Mouse (Mus musculus): ENCODE measurements around the gene Rfx8. TPM values are rescaled to one million over a fixed set of nuclear protein-coding genes. Genes with fewer than 3 reads are reported as not detected.

The Rfx8 gene
- polyA plus RNA-seq, 2 experiments from 2014 or later, result not detected

GRCm38 (mm10) chr1:39734311-39734710 lies 13.5 kb upstream of the Rfx8 start:
- peak; percentile 59 for ATAC-seq

GRCm38 (mm10) chr1:39733876-39734275 lies 13.1 kb upstream of the Rfx8 start:
- no peak for ATAC-seq

GRCm38 (mm10) chr1:39732081-39732480 lies 11.3 kb upstream of the Rfx8 start:
- ATAC-seq, result no peak

GRCm38 (mm10) chr1:39731543-39731942 lies 10.7 kb upstream of the Rfx8 start:
- no peak for ATAC-seq

- ATAC-seq, result no peak
These were observed 10.1 kb upstream of the Rfx8 start for GRCm38 (mm10) chr1:39730868-39731267.

GRCm38 (mm10) chr1:39729919-39730318 lies 9.1 kb upstream of the Rfx8 start:
- ATAC-seq, result no peak

GRCm38 (mm10) chr1:39721351-39721726 lies 542 bp upstream of the Rfx8 start:
- ATAC-seq, result no peak

GRCm38 (mm10) chr1:39720186-39720585 lies 611 bp downstream of the Rfx8 start:
- no peak for ATAC-seq

- ATAC-seq, result no peak
These were observed 5.2 kb downstream of the Rfx8 start for GRCm38 (mm10) chr1:39715551-39715950.

- no peak for ATAC-seq
These were observed 6.1 kb downstream of the Rfx8 start for GRCm38 (mm10) chr1:39714729-39715128.

GRCm38 (mm10) chr1:39713842-39714658 lies 6.7 kb downstream of the Rfx8 start:
- peak; percentile 76 for ATAC-seq

GRCm38 (mm10) chr1:39713300-39713699 lies 7.5 kb downstream of the Rfx8 start:
- ATAC-seq, result no peak

GRCm38 (mm10) chr1:39712261-39712660 lies 8.5 kb downstream of the Rfx8 start:
- ATAC-seq, result no peak

GRCm38 (mm10) chr1:39710604-39711003 lies 10.2 kb downstream of the Rfx8 start:
- peak; percentile 45 for ATAC-seq

- no peak for ATAC-seq
These were observed 10.8 kb downstream of the Rfx8 start for GRCm38 (mm10) chr1:39710016-39710415.

GRCm38 (mm10) chr1:39708778-39709177 lies 12.0 kb downstream of the Rfx8 start:
- ATAC-seq, result no peak

- ATAC-seq, result no peak
These were observed 18.4 kb downstream of the Rfx8 start for GRCm38 (mm10) chr1:39702216-39703046.

- ATAC-seq, result no peak
These were observed 19.6 kb downstream of the Rfx8 start for GRCm38 (mm10) chr1:39701274-39701602.

GRCm38 (mm10) chr1:39700599-39701273 lies 20.1 kb downstream of the Rfx8 start:
- ATAC-seq, result no peak

- ATAC-seq, result no peak
These were observed 22.3 kb downstream of the Rfx8 start for GRCm38 (mm10) chr1:39698456-39698855.

GRCm38 (mm10) chr1:39695198-39695597 lies 25.6 kb downstream of the Rfx8 start:
- no peak for ATAC-seq

GRCm38 (mm10) chr1:39694756-39695155 lies 26.0 kb downstream of the Rfx8 start:
- no peak for ATAC-seq

GRCm38 (mm10) chr1:39691974-39692373 lies 28.8 kb downstream of the Rfx8 start:
- ATAC-seq, result no peak
